In genomic region chr5:4891862-4892704, GRCm38 (mm10) we compare ENCODE assay signal across 23 mouse cellular contexts.
DNase-seq lines count a peak whose midpoint lies in the region; ATAC-seq lines count a peak whose summit lies in the region.
"Had no signal": no experiment of that assay in that cellular context is flagged by ENCODE, and none has a peak within 500 bp of the region (broad histone marks: within the 10 kb centered on the region; RNA-seq: fewer than 3 reads in every experiment).

No protein-coding gene starts in this region.

- H3K9ac ChIP-seq in hindbrain, embryonic 13.5 days = no peak overlapping the region
- H3K9ac ChIP-seq in hindbrain, embryonic 11.5 days (ENCODE audit: low read depth, low read length) = no peak overlapping the region
- H3K9ac ChIP-seq in neural tube, embryonic 13.5 days = no peak overlapping the region
- H3K9ac ChIP-seq in midbrain, embryonic 15.5 days = no peak overlapping the region
- H3K9ac ChIP-seq in forebrain, embryonic 12.5 days = no peak overlapping the region
- H3K9ac ChIP-seq: liver, postnatal 0 days had no signal

- no peaks in the 10 kb centered on the region for H3K9me3 ChIP-seq in hindbrain, embryonic 13.5 days
- no peaks in the 10 kb centered on the region for H3K9me3 ChIP-seq in hindbrain, embryonic 11.5 days (ENCODE audit: control insufficient read depth, low read length)
- H3K9me3 ChIP-seq in neural tube, embryonic 13.5 days = no peaks in the 10 kb centered on the region
- no peaks in the 10 kb centered on the region for H3K9me3 ChIP-seq in midbrain, embryonic 15.5 days
- H3K9me3 ChIP-seq in forebrain, embryonic 12.5 days = no peaks in the 10 kb centered on the region
- H3K9me3 ChIP-seq: embryonic facial prominence, embryonic 10.5 days; forebrain, embryonic 10.5 days had no signal

- H3K4me3 ChIP-seq in hindbrain, embryonic 13.5 days = no peak overlapping the region
- no peak overlapping the region for H3K4me3 ChIP-seq in hindbrain, embryonic 11.5 days (ENCODE audit: low read depth, low read length)
- no peak overlapping the region for H3K4me3 ChIP-seq in neural tube, embryonic 13.5 days
- no peak overlapping the region for H3K4me3 ChIP-seq in midbrain, embryonic 15.5 days
- no peak overlapping the region for H3K4me3 ChIP-seq in forebrain, embryonic 12.5 days (replicated peaks)
- H3K4me3 ChIP-seq: embryonic facial prominence, embryonic 10.5 days; forebrain, embryonic 10.5 days; heart, adult 2 months had no signal

- WGBS in hindbrain, embryonic 13.5 days = 67% methylated on average over 17 of the region's 17 CpGs
- WGBS in hindbrain, embryonic 11.5 days = 81% methylated on average over 17 of the region's 17 CpGs
- 55% methylated on average over 17 of the region's 17 CpGs for WGBS in neural tube, embryonic 13.5 days
- WGBS in midbrain, embryonic 15.5 days = 44% methylated on average over 17 of the region's 17 CpGs
- WGBS in forebrain, embryonic 12.5 days = 69% methylated on average over 17 of the region's 17 CpGs

- H3K36me3 ChIP-seq in hindbrain, embryonic 13.5 days = no peaks in the 10 kb centered on the region
- no peaks in the 10 kb centered on the region for H3K36me3 ChIP-seq in hindbrain, embryonic 11.5 days (ENCODE audit: control insufficient read depth, insufficient read depth, low read length)
- no peaks in the 10 kb centered on the region for H3K36me3 ChIP-seq in neural tube, embryonic 13.5 days
- H3K36me3 ChIP-seq in midbrain, embryonic 15.5 days (replicated peaks) = no peaks in the 10 kb centered on the region
- H3K36me3 ChIP-seq in forebrain, embryonic 12.5 days (replicated peaks) = no peaks in the 10 kb centered on the region
- H3K36me3 ChIP-seq: embryonic facial prominence, embryonic 10.5 days; forebrain, embryonic 10.5 days had no signal

- H3K4me2 ChIP-seq in hindbrain, embryonic 13.5 days = no peak overlapping the region
- no peak overlapping the region for H3K4me2 ChIP-seq in hindbrain, embryonic 11.5 days (replicated peaks; ENCODE audit: low read depth, low read length)
- H3K4me2 ChIP-seq in neural tube, embryonic 13.5 days = peak overlapping the region; percentile 18; the same call in 1 of the 2 replicates
- H3K4me2 ChIP-seq in midbrain, embryonic 15.5 days = no peak overlapping the region
- no peak overlapping the region for H3K4me2 ChIP-seq in forebrain, embryonic 12.5 days
- H3K4me2 ChIP-seq: liver, embryonic 11.5 days had no signal

- H3K4me1 ChIP-seq in hindbrain, embryonic 13.5 days (replicated peaks) = peaks cover 18% of the 10 kb centered on the region
- H3K4me1 ChIP-seq in hindbrain, embryonic 11.5 days (replicated peaks; ENCODE audit: control insufficient read depth, insufficient read depth, low read length) = no peaks in the 10 kb centered on the region
- peaks cover 23% of the 10 kb centered on the region for H3K4me1 ChIP-seq in neural tube, embryonic 13.5 days (replicated peaks)
- peaks cover 41% of the 10 kb centered on the region for H3K4me1 ChIP-seq in midbrain, embryonic 15.5 days
- H3K4me1 ChIP-seq in forebrain, embryonic 12.5 days = peaks cover 8% of the 10 kb centered on the region; the same call in 1 of the 2 replicates

- H3K27me3 ChIP-seq in hindbrain, embryonic 13.5 days = no peaks in the 10 kb centered on the region
- H3K27me3 ChIP-seq in hindbrain, embryonic 11.5 days (ENCODE audit: control insufficient read depth, insufficient read depth, low read length) = no peaks in the 10 kb centered on the region
- H3K27me3 ChIP-seq in neural tube, embryonic 13.5 days = no peaks in the 10 kb centered on the region
- H3K27me3 ChIP-seq in midbrain, embryonic 15.5 days (replicated peaks) = no peaks in the 10 kb centered on the region
- H3K27me3 ChIP-seq in forebrain, embryonic 12.5 days = 0 out of 2 replicates have a peak, but pooled peaks cover 3% of the 10 kb centered on the region

- 0 out of 2 replicates have a peak, but pooled peaks have one; percentile 33 for ATAC-seq in hindbrain, embryonic 13.5 days (ENCODE audit: low FRiP score)
- ATAC-seq in hindbrain, embryonic 11.5 days (ENCODE audit: low FRiP score) = no peak
- peak; percentile 64; the same call in 1 of the 2 replicates for ATAC-seq in neural tube, embryonic 13.5 days (ENCODE audit: low read depth)
- peak; percentile 83 for ATAC-seq in midbrain, embryonic 15.5 days (replicated peaks)
- ATAC-seq in forebrain, embryonic 12.5 days (ENCODE audit: low FRiP score) = no peak
- ATAC-seq: inflammation-experienced regulatory T-cells, adult 6 months; liver, postnatal 0 days; lung, postnatal 0 days had no signal

- H3K27ac ChIP-seq in hindbrain, embryonic 13.5 days = 0 out of 2 replicates have a peak overlapping the region, but pooled peaks have one; percentile 9
- no peak overlapping the region for H3K27ac ChIP-seq in hindbrain, embryonic 11.5 days (ENCODE audit: low read depth, low read length)
- H3K27ac ChIP-seq in neural tube, embryonic 13.5 days (replicated peaks) = peak overlapping the region; percentile 33; the same call in 1 of the 2 replicates
- peak overlapping the region; percentile 76 for H3K27ac ChIP-seq in midbrain, embryonic 15.5 days
- no peak overlapping the region for H3K27ac ChIP-seq in forebrain, embryonic 12.5 days
- H3K27ac ChIP-seq: embryonic facial prominence, embryonic 10.5 days; forebrain, embryonic 10.5 days; heart, adult 2 months; macrophage had no signal

- DNase-seq in hindbrain, embryonic 11.5 days (ENCODE audit: low spot score) = no peak
- no peak for DNase-seq in neural tube, embryonic 10.5 days (ENCODE audit: extremely low spot score, low spot score)
- DNase-seq in thymus, postnatal 25 days = no peak
- DNase-seq: cerebellum, adult 11-12 months; cerebellum, postnatal 10 days; gastrocnemius, postnatal 36 days; heart, adult 2 months; kidney, adult 18-20 months; kidney, postnatal 14 days; layer of hippocampus, postnatal 36 days; liver, postnatal 0 days; right cerebral cortex, postnatal 25 days; spleen, adult 18-20 months had no signal

Comparison
In these comparisons a context has a peak if more than half of its experiments do, and no peak if none do; other contexts are left out.
1. ATAC-seq: peak in hindbrain, embryonic 13.5 days (single experiment), neural tube, embryonic 13.5 days (single experiment) and midbrain, embryonic 15.5 days (single experiment); none in hindbrain, embryonic 11.5 days (single experiment) and forebrain, embryonic 12.5 days (single experiment).
2. H3K27ac ChIP-seq: peak in hindbrain, embryonic 13.5 days (single experiment), neural tube, embryonic 13.5 days (single experiment) and midbrain, embryonic 15.5 days (single experiment); none in hindbrain, embryonic 11.5 days (single experiment) and forebrain, embryonic 12.5 days (single experiment).